Mouse (Mus musculus): ENCODE measurements at regions not wholly inside any gene's neighbourhood (a gene's known extent, or its start where the extent isn't known, plus 50 kb on each side); places are given as distances from the start of the nearest gene placed in this dataset.

DNA sequence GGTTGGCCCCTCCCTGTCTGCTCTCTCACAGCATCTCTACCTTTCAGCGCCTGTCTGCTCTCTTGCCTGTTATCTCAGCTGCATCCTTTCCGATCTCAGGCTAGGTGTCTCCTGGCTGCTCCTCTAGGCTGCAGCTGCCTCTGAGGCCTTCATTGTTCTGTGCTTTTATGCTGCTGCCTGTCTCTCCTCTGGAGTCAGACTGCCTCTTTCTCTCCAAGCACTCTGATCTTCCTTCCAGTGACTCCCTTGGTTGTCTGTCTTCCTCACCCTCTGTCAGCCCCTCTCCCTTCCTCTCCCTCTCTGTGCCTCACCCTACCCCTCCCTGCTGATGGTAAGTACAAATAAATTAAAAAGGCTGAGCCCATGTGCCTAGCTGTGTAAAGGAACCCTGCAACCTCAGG, 155.7 kb upstream of the Lrfn2 start:
- Histone ChIP-seq H3K79me2 (replicated peaks; ENCODE audit: control insufficient read depth, insufficient read depth, low read length) (no peaks in the 10 kb centered on the region), H3K27me3 (ENCODE audit: control insufficient read depth, insufficient read depth, low read length) (no peaks in the 10 kb centered on the region), H3K36me3 (ENCODE audit: control insufficient read depth, insufficient read depth, low read length) (no peaks in the 10 kb centered on the region), H3K4me1 (ENCODE audit: control insufficient read depth, insufficient read depth, low read length) (no peaks in the 10 kb centered on the region), H3K4me3 (no peak overlapping the region), H3K9ac (ENCODE audit: low read depth, low read length) (no peak overlapping the region), H3K27ac (no peak overlapping the region)
- no peak for DNase-seq
- intact Hi-C loops (cut with DNase I): no loop called here
- TF ChIP-seq POLR2A (IDR thresholded peaks at IDR 0.05; ENCODE audit: insufficient read depth, low read depth, low read length) (no peak), EP300 (IDR thresholded peaks at IDR 0.05; ENCODE audit: insufficient read depth, low read depth, low read length) (no peak), CTCF (IDR thresholded peaks at IDR 0.05) (no peak)
- WGBS: 29% methylated on average over 2 of the region's 2 CpGs

DNA sequence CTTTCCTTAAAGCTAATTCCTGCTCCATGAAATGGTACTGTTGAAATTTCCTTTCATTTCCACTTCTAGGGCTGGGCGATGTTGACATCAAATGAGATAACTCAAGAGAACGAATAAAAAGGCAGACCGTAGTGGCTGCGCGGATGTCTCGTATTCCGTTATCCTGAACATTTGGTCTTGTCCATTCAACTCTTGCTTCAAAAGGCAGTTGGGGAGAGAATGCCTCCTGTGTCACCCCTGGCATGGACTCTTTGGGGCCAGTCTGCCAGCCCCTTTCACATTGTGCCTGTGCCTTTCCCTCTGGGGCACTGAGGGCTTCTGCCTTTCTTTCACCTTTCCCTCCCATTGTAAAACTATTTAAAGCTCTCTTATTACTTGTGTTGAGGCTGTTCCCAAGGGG, 152.0 kb upstream of the Lrfn2 start:
- no peaks in the 10 kb centered on the region for H3K79me2 ChIP-seq (replicated peaks; ENCODE audit: control insufficient read depth, insufficient read depth, low read length)
- no peaks in the 10 kb centered on the region for H3K27me3 ChIP-seq (ENCODE audit: control insufficient read depth, insufficient read depth, low read length)
- no peak overlapping the region for H3K27ac ChIP-seq
- H3K4me1 ChIP-seq (ENCODE audit: control insufficient read depth, insufficient read depth, low read length): no peaks in the 10 kb centered on the region
- no peak overlapping the region for H3K4me3 ChIP-seq
- TF ChIP-seq CTCF (IDR thresholded peaks at IDR 0.05): no peak
- TF ChIP-seq EP300 (IDR thresholded peaks at IDR 0.05; ENCODE audit: insufficient read depth, low read depth, low read length): no peak
- no peak for TF ChIP-seq POLR2A (IDR thresholded peaks at IDR 0.05; ENCODE audit: insufficient read depth, low read depth, low read length)
- intact Hi-C loops (cut with DNase I): no loop called here
- H3K36me3 ChIP-seq (ENCODE audit: control insufficient read depth, insufficient read depth, low read length): no peaks in the 10 kb centered on the region
- H3K9ac ChIP-seq (ENCODE audit: low read depth, low read length): no peak overlapping the region
- no peak for DNase-seq
- 87% methylated on average over 7 of the region's 7 CpGs for whole genome bisulfite sequencing

DNA sequence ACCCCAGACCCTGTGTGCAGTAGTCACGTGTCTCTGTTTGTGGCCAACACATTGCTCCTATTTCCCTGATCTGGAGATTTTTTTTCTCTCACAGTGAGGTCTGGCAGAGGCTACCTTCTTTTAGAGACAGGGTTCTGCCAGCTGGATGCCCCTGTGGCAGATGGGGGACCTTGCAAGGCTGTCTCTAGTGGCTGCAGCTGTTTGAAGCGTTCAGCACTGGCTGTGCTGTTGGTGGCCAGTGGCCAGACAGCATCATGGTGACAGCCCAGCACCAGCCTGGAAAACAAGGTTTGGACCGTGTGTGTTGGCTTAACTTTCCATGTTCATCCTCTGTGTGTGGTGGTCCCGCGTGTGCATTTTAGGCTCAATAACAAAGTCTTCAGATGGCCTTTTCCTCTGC, 147.8 kb upstream of the Lrfn2 start:
- Histone ChIP-seq H3K79me2 (replicated peaks; ENCODE audit: control insufficient read depth, insufficient read depth, low read length) (no peaks in the 10 kb centered on the region), H3K27ac (no peak overlapping the region), H3K36me3 (ENCODE audit: control insufficient read depth, insufficient read depth, low read length) (no peaks in the 10 kb centered on the region), H3K9ac (ENCODE audit: low read depth, low read length) (no peak overlapping the region), H3K4me1 (ENCODE audit: control insufficient read depth, insufficient read depth, low read length) (no peaks in the 10 kb centered on the region), H3K27me3 (ENCODE audit: control insufficient read depth, insufficient read depth, low read length) (no peaks in the 10 kb centered on the region), H3K4me3 (no peak overlapping the region)
- intact Hi-C loops (cut with DNase I): no loop called here
- TF ChIP-seq POLR2A (IDR thresholded peaks at IDR 0.05; ENCODE audit: insufficient read depth, low read depth, low read length): no peak
- no peak for TF ChIP-seq EP300 (IDR thresholded peaks at IDR 0.05; ENCODE audit: insufficient read depth, low read depth, low read length)
- 69% methylated on average over 5 of the region's 5 CpGs for WGBS
- no peak for DNase-seq

DNA sequence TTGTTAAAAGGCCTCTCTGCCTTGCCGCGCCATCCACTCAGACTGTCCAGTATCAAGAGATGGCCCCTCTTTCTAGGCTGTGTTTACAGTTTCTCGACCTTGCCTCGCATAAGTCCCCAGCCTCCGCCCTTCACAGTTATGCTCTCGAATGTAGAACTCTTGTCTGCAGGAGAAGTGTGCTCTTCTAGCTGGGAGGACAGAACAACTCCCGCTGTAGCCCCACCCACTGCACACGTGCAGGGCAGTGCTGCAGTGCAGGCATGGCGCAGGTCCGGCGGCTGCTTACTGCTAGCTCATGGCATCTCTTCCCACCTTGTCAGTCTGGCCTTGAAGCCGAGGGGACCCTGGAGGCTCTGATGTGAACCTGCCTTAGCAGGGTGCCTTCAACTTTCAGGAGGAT, 145.7 kb upstream of the Lrfn2 start:
- H3K79me2 ChIP-seq (replicated peaks; ENCODE audit: control insufficient read depth, insufficient read depth, low read length): no peaks in the 10 kb centered on the region
- H3K4me1 ChIP-seq (ENCODE audit: control insufficient read depth, insufficient read depth, low read length): no peaks in the 10 kb centered on the region
- H3K9ac ChIP-seq (ENCODE audit: low read depth, low read length): no peak overlapping the region
- intact Hi-C loops (cut with DNase I): no loop called here
- 79% methylated on average over 12 of the region's 12 CpGs for WGBS
- DNase-seq: no peak
- H3K4me3 ChIP-seq: no peak overlapping the region
- no peaks in the 10 kb centered on the region for H3K36me3 ChIP-seq (ENCODE audit: control insufficient read depth, insufficient read depth, low read length)
- H3K27me3 ChIP-seq (ENCODE audit: control insufficient read depth, insufficient read depth, low read length): no peaks in the 10 kb centered on the region
- no peak overlapping the region for H3K27ac ChIP-seq
- TF ChIP-seq POLR2A (IDR thresholded peaks at IDR 0.05; ENCODE audit: insufficient read depth, low read depth, low read length) (no peak), EP300 (IDR thresholded peaks at IDR 0.05; ENCODE audit: insufficient read depth, low read depth, low read length) (no peak), CTCF (IDR thresholded peaks at IDR 0.05) (no peak)

DNA sequence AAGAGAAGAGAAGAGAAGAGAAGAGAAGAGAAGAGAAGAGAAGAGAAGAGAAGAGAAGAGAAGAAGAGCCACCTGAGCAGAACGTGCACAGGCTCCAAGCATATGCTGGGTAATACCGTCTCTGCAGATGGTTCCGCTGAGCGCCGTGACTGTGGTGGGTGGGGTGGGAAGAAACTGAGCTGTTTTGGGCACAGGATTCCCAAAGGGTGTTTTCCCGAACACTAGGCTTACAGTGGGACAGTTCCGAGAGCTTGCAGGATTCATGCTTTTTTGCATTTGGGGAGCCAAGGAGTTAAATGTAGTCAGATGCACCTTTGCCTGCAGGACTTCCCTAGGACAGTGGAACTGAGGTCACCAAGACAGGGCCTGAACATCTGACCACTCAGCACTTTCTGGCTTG, 142.3 kb upstream of the Lrfn2 start:
- H3K79me2 ChIP-seq (replicated peaks; ENCODE audit: control insufficient read depth, insufficient read depth, low read length): no peaks in the 10 kb centered on the region
- no peak overlapping the region for H3K27ac ChIP-seq
- H3K4me3 ChIP-seq: no peak overlapping the region
- H3K36me3 ChIP-seq (ENCODE audit: control insufficient read depth, insufficient read depth, low read length): no peaks in the 10 kb centered on the region
- H3K27me3 ChIP-seq (ENCODE audit: control insufficient read depth, insufficient read depth, low read length): no peaks in the 10 kb centered on the region
- no peaks in the 10 kb centered on the region for H3K4me1 ChIP-seq (ENCODE audit: control insufficient read depth, insufficient read depth, low read length)
- intact Hi-C loops (cut with DNase I): no loop called here
- TF ChIP-seq CTCF (IDR thresholded peaks at IDR 0.05): no peak
- no peak overlapping the region for H3K9ac ChIP-seq (ENCODE audit: low read depth, low read length)
- WGBS: 86% methylated on average over 7 of the region's 7 CpGs
- DNase-seq: no peak

DNA sequence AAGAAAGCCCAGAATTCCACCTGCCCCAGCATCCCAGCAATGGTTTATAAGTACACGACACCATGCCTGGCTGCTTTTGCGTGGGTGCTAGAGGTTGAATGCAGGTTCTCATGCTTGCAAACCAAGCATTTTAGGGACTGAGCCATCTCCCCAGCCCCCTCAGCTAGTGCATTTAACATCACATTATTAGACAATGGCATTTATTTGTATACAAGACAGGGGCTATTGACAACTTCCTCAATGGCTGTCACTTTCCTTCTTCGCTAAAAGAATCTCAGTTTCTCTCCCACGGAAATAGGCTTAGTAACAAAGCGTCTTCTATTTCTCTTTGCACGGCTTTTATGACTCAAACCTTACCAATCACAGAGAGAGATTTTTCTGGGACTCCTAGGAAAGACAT, 141.7 kb upstream of the Lrfn2 start:
- intact Hi-C loops (cut with DNase I): no loop called here
- no peak overlapping the region for H3K4me3 ChIP-seq

More for the DNA sequence above, 141.7 kb upstream of the Lrfn2 start:
- TF ChIP-seq CTCF (IDR thresholded peaks at IDR 0.05) (no peak), EP300 (IDR thresholded peaks at IDR 0.05; ENCODE audit: insufficient read depth, low read depth, low read length) (no peak), POLR2A (IDR thresholded peaks at IDR 0.05; ENCODE audit: insufficient read depth, low read depth, low read length) (no peak)
- Histone ChIP-seq H3K9ac (ENCODE audit: low read depth, low read length) (no peak overlapping the region), H3K27ac (no peak overlapping the region), H3K4me1 (ENCODE audit: control insufficient read depth, insufficient read depth, low read length) (no peaks in the 10 kb centered on the region), H3K79me2 (replicated peaks; ENCODE audit: control insufficient read depth, insufficient read depth, low read length) (no peaks in the 10 kb centered on the region), H3K36me3 (ENCODE audit: control insufficient read depth, insufficient read depth, low read length) (no peaks in the 10 kb centered on the region), H3K27me3 (ENCODE audit: control insufficient read depth, insufficient read depth, low read length) (no peaks in the 10 kb centered on the region)
- WGBS: 82% methylated on average over 6 of the region's 6 CpGs
- no peak for DNase-seq

Measured in heart, adult 2 months (tissue).